Mouse (Mus musculus) lung, embryonic 15.5 days (tissue): ENCODE measurements around the gene H1f0. TPM values are rescaled to one million over a fixed set of nuclear protein-coding genes. Genes with fewer than 3 reads are reported as not detected.

Source experiments
- ATAC-seq: fragments of 200-750 bp; cut with Nextera tagmentation; 2 replicates; pipeline ENCODE4 v1.8.0; 2017; ENCODE audit warnings: moderate number of reproducible peaks, borderline replicate concordance; ENCODE audit not compliant: low FRiP score, low TSS enrichment; ENCODE audit errors: extremely low read depth
- H3K27ac ChIP-seq: fragments of 300-500 bp; sonication (generic); 2 replicates; pipeline ENCODE4 v1.5.1; 2015; ENCODE audit warnings: moderate library complexity, mild to moderate bottlenecking, inconsistent platforms
- H3K27me3 ChIP-seq: fragments of 300-500 bp; sonication (generic); 2 replicates; pipeline ENCODE4 v1.6.1; 2015; ENCODE audit warnings: inconsistent platforms
- H3K36me3 ChIP-seq: fragments of 300-500 bp; sonication (generic); 2 replicates; pipeline ENCODE4 v1.6.1; 2015; ENCODE audit warnings: inconsistent platforms
- H3K4me1 ChIP-seq: fragments of 300-500 bp; sonication (generic); 2 replicates; pipeline ENCODE4 v1.6.1; 2015; ENCODE audit warnings: inconsistent platforms
- H3K4me2 ChIP-seq: fragments of 300-500 bp; sonication (generic); 2 replicates; pipeline ENCODE4 v1.6.1; 2015; ENCODE audit warnings: inconsistent platforms, mild to moderate bottlenecking, moderate library complexity
- H3K4me3 ChIP-seq: fragments of 300-500 bp; sonication (generic); 2 replicates; pipeline ENCODE4 v1.5.1; 2015; ENCODE audit warnings: mild to moderate bottlenecking, inconsistent platforms
- H3K9ac ChIP-seq: fragments of 300-500 bp; sonication (generic); 2 replicates; pipeline ENCODE4 v1.6.1; 2015; ENCODE audit warnings: inconsistent platforms
- H3K9me3 ChIP-seq: fragments of 300-500 bp; sonication (generic); 2 replicates; pipeline ENCODE4 v1.6.1; 2016; ENCODE audit warnings: inconsistent platforms
- WGBS: fragments of 180-500 bp; shearing (Covaris S2); methylation state at CpG from one replicate; pipeline ENCODE4 v1.1.7; 2015; 5-methylcytosine and 5-hydroxymethylcytosine counted together
- polyA plus RNA-seq: library from polyadenylated mRNA; unstranded; fragments of >200 nt; fragmentation: Nextera tagmentation; extraction: Ambion mirVana; gene quantifications from 2 replicates; pipeline ENCODE4 v1.2.1, GENCODE M21; 2015

H1f0 gene
- polyA plus RNA-seq, 1 experiment from 2014 or later = 560 TPM

GRCm38 (mm10) chr15:78990970-78991525, 37.2 kb upstream of the H1f0 start:
- no peak overlapping the region for H3K9ac ChIP-seq
- H3K27me3 ChIP-seq = no peaks in the 10 kb centered on the region
- peaks cover 64% of the 10 kb centered on the region for H3K36me3 ChIP-seq
- no peak overlapping the region for H3K27ac ChIP-seq
- no peaks in the 10 kb centered on the region for H3K9me3 ChIP-seq
- H3K4me1 ChIP-seq = peaks cover 17% of the 10 kb centered on the region
- no peak for ATAC-seq
- 93% methylated on average over 25 of the region's 25 CpGs for WGBS
- no peak overlapping the region for H3K4me3 ChIP-seq
- no peak overlapping the region for H3K4me2 ChIP-seq

DNA sequence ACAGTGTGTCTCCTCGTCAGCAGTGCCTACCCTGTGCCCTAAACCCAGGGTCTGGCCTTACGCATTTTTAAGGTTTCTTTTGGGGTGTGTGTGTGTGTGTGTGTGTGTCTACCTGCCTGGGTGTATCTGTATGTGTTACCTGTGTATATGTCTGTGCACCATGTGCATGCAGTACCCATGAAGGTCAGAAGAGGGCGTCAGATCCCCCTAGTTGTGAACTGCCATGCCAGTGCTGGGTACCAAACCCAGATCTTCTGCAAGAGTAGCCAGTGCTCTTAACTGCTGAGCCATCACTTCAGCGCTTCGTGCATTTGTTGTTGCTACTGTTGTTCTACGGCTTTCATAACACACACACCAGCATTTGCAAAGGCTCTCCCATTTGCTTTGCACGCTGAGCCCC, 36.0 kb upstream of the H1f0 start:
- no peak overlapping the region for H3K4me3 ChIP-seq
- H3K9me3 ChIP-seq = no peaks in the 10 kb centered on the region
- no peak for ATAC-seq
- H3K27ac ChIP-seq = no peak overlapping the region
- peaks cover 70% of the 10 kb centered on the region for H3K36me3 ChIP-seq
- 90% methylated on average over 7 of the region's 7 CpGs for WGBS
- peaks cover 12% of the 10 kb centered on the region for H3K4me1 ChIP-seq
- H3K9ac ChIP-seq = no peak overlapping the region
- no peaks in the 10 kb centered on the region for H3K27me3 ChIP-seq
- H3K4me2 ChIP-seq = no peak overlapping the region

GRCm38 (mm10) chr15:78992925-78993324, 35.3 kb upstream of the H1f0 start:
- Histone ChIP-seq H3K4me3 (no peak overlapping the region), H3K9ac (no peak overlapping the region), H3K4me1 (peaks cover 9% of the 10 kb centered on the region), H3K27me3 (no peaks in the 10 kb centered on the region), H3K36me3 (peaks cover 70% of the 10 kb centered on the region), H3K27ac (no peak overlapping the region), H3K9me3 (no peaks in the 10 kb centered on the region), H3K4me2 (no peak overlapping the region)
- ATAC-seq = no peak
- 93% methylated on average over 24 of the region's 24 CpGs for WGBS

GRCm38 (mm10) chr15:78995916-78996315, 32.3 kb upstream of the H1f0 start:
- Histone ChIP-seq H3K9me3 (no peaks in the 10 kb centered on the region), H3K4me1 (no peaks in the 10 kb centered on the region), H3K36me3 (peaks cover 71% of the 10 kb centered on the region), H3K4me3 (no peak overlapping the region), H3K27me3 (no peaks in the 10 kb centered on the region), H3K9ac (no peak overlapping the region), H3K27ac (no peak overlapping the region), H3K4me2 (no peak overlapping the region)
- ATAC-seq = no peak
- 84% methylated on average over 4 of the region's 4 CpGs for WGBS

GRCm38 (mm10) chr15:78996663-78997062, 31.6 kb upstream of the H1f0 start:
- ATAC-seq = no peak
- Histone ChIP-seq H3K9ac (no peak overlapping the region), H3K4me3 (no peak overlapping the region), H3K36me3 (peaks cover 71% of the 10 kb centered on the region), H3K4me2 (no peak overlapping the region), H3K9me3 (no peaks in the 10 kb centered on the region), H3K27ac (no peak overlapping the region), H3K4me1 (no peaks in the 10 kb centered on the region), H3K27me3 (no peaks in the 10 kb centered on the region)
- WGBS = 85% methylated on average over 3 of the region's 3 CpGs

GRCm38 (mm10) chr15:78998348-78998747, 29.9 kb upstream of the H1f0 start:
- H3K36me3 ChIP-seq = peaks cover 69% of the 10 kb centered on the region
- no peaks in the 10 kb centered on the region for H3K9me3 ChIP-seq
- H3K4me2 ChIP-seq = no peak overlapping the region
- WGBS = 65% methylated on average over 8 of the region's 8 CpGs
- H3K4me3 ChIP-seq = no peak overlapping the region
- no peaks in the 10 kb centered on the region for H3K4me1 ChIP-seq
- no peak overlapping the region for H3K9ac ChIP-seq
- no peak overlapping the region for H3K27ac ChIP-seq
- H3K27me3 ChIP-seq = no peaks in the 10 kb centered on the region
- no peak for ATAC-seq

DNA sequence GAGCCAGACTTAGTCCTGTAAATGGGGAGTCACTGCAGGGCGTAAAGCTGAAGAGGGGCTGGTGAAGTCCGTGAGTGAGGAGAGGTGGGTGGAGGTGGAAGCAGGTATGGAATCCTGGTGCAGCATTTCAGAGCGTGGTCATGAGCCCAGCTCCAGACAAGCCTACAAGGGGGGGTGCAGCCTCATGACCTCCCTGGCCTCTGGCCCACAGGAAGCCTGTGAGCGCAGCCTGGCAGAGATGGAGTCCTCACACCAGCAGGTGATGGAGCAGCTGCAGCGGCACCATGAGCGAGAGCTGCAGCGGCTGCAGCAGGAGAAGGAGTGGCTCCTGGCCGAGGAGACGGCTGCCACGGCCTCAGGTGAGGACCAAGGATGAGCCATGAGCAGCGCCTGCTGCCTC, 28.7 kb upstream of the H1f0 start:
- Histone ChIP-seq H3K36me3 (peaks cover 69% of the 10 kb centered on the region), H3K4me2 (no peak overlapping the region), H3K4me3 (no peak overlapping the region), H3K27ac (no peak overlapping the region), H3K4me1 (no peaks in the 10 kb centered on the region), H3K9ac (no peak overlapping the region), H3K9me3 (no peaks in the 10 kb centered on the region), H3K27me3 (no peaks in the 10 kb centered on the region)
- no peak for ATAC-seq
- 80% methylated on average over 11 of the region's 11 CpGs for WGBS

- H3K36me3 ChIP-seq = peaks cover 69% of the 10 kb centered on the region
- H3K4me3 ChIP-seq = no peak overlapping the region
- H3K9me3 ChIP-seq = no peaks in the 10 kb centered on the region
- no peak overlapping the region for H3K27ac ChIP-seq
- WGBS = 68% methylated on average over 7 of the region's 7 CpGs
- H3K4me2 ChIP-seq = no peak overlapping the region
- no peaks in the 10 kb centered on the region for H3K27me3 ChIP-seq
- no peak overlapping the region for H3K9ac ChIP-seq
- no peaks in the 10 kb centered on the region for H3K4me1 ChIP-seq
- ATAC-seq = no peak
These were observed 27.9 kb upstream of the H1f0 start for GRCm38 (mm10) chr15:79000357-79000791.

DNA sequence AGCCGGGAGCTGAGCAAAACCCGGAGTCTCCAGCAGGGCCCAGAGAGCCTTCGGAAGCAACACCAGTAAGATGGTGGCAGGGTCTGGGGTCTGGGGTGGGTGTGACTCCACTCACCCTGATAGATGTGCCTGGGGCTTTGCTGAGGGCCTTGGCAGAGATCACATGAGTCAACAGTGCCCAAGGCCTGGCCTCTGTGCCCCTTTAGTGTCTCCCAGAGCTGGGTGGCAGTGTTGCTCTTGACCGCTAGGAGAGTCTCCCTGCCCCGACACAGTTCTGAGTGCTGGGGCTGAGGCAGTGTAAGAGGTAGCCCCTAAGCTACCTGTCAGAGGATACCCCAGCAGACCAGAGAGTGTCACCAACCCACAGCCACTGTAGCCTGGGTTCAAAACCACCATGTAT, 26.7 kb upstream of the H1f0 start:
- no peak for ATAC-seq
- WGBS = 88% methylated on average over 5 of the region's 5 CpGs
- no peak overlapping the region for H3K4me2 ChIP-seq

DNA sequence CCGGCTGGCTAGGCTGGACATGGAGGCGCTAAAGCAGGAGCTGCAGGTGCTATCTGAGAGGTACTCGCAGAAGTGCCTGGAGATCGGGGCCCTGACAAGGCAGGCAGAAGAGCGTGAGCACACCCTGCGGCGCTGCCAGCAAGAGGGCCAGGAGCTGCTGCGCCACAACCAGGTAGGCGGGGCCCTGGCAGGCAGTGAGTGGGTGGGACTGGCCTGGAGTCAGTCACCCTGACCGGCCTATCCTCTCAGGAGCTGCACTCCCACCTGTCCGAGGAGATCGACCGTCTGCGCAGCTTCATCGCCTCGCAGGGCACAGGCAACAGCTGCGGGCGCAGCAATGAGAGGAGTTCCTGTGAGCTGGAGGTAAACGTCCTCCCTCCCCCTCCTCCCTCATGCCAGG, 26.2 kb upstream of the H1f0 start:
- H3K27ac ChIP-seq = no peak overlapping the region
- no peaks in the 10 kb centered on the region for H3K27me3 ChIP-seq
- H3K36me3 ChIP-seq = peaks cover 70% of the 10 kb centered on the region
- no peak overlapping the region for H3K4me2 ChIP-seq
- H3K4me1 ChIP-seq = no peaks in the 10 kb centered on the region
- WGBS = 48% methylated on average over 19 of the region's 19 CpGs
- ATAC-seq = no peak
- no peak overlapping the region for H3K4me3 ChIP-seq
- H3K9me3 ChIP-seq = no peaks in the 10 kb centered on the region
- no peak overlapping the region for H3K9ac ChIP-seq

More for the DNA sequence above, 26.7 kb upstream of the H1f0 start:
- H3K9ac ChIP-seq = no peak overlapping the region
- no peak overlapping the region for H3K27ac ChIP-seq
- no peak overlapping the region for H3K4me3 ChIP-seq
- peaks cover 72% of the 10 kb centered on the region for H3K36me3 ChIP-seq
- no peaks in the 10 kb centered on the region for H3K27me3 ChIP-seq
- no peaks in the 10 kb centered on the region for H3K9me3 ChIP-seq
- no peaks in the 10 kb centered on the region for H3K4me1 ChIP-seq

DNA sequence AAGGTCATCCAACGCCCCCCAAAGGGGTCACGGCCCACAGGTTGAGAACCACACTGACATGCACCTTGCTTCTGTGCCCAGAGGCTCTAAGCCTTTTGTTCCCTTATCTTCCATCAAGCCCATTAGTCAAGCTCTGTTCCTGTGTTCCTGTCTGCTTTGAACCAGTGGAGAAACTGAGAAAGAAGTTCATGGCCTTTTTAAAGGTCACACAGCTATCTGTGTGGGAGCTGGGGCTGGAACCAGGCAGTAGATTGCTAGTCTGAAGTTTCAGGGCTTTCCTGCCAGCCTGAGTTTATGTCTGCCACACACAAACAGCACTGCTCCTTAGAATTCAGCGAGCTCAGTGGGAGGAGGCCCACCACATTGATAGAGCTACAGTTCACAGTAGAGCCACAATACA, 25.2 kb upstream of the H1f0 start:
- ATAC-seq = no peak
- 84% methylated on average over 3 of the region's 3 CpGs for WGBS
- Histone ChIP-seq H3K27me3 (no peaks in the 10 kb centered on the region), H3K27ac (no peak overlapping the region), H3K4me1 (no peaks in the 10 kb centered on the region), H3K4me3 (no peak overlapping the region), H3K9me3 (no peaks in the 10 kb centered on the region), H3K9ac (no peak overlapping the region), H3K36me3 (peaks cover 70% of the 10 kb centered on the region), H3K4me2 (no peak overlapping the region)

DNA sequence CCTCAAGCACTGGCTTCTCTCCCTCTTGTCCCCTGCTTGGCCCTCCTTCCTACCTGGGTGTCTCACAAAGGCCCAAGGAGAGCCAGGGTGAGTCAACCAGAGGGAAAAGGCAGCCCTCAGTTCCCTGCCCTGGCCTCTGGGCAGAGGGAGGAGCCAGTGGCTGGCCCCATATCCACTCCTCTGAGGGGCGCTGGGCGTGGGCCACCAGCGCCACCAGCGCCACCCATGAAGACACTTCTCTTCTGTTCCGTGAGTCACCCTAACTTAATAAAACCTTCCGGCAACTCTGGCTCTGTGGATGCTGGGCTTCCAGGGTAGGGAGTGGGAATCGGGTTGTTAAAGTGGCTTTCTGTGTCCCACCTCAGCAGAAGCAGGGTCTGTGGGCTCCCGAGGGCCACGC, 22.7 kb upstream of the H1f0 start:
- H3K36me3 ChIP-seq = peaks cover 57% of the 10 kb centered on the region
- no peak overlapping the region for H3K4me3 ChIP-seq
- WGBS = 85% methylated on average over 9 of the region's 9 CpGs
- no peaks in the 10 kb centered on the region for H3K4me1 ChIP-seq
- H3K9ac ChIP-seq = no peak overlapping the region
- H3K27me3 ChIP-seq = no peaks in the 10 kb centered on the region
- H3K27ac ChIP-seq = no peak overlapping the region
- no peak overlapping the region for H3K4me2 ChIP-seq
- H3K9me3 ChIP-seq = no peaks in the 10 kb centered on the region
- ATAC-seq = no peak

DNA sequence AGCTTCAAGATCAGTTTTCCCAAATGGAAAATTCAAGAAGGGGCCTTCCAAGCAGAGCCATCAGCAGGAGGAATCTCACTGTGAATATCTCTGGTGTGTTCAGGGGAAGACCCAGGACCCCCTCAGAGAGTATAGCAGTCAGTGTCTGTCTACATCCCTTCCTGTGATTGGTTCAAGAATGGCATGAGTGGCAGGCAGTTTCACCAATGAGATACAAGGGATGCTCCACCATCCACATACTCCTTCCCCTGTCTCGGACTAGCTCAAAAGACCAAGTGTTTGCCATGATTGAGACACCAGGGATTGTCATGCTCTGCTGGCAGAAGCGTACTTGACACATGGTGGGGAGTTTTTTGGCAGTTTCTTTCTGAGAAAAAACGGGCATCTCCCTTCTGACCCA, 21.6 kb upstream of the H1f0 start:
- Histone ChIP-seq H3K9me3 (no peaks in the 10 kb centered on the region), H3K4me1 (no peaks in the 10 kb centered on the region), H3K9ac (no peak overlapping the region), H3K4me2 (no peak overlapping the region), H3K36me3 (peaks cover 46% of the 10 kb centered on the region), H3K4me3 (no peak overlapping the region), H3K27me3 (no peaks in the 10 kb centered on the region), H3K27ac (no peak overlapping the region)
- ATAC-seq = no peak
- 78% methylated on average over 3 of the region's 3 CpGs for WGBS
